14 mouse cellular contexts compared by ENCODE assay signal in genomic region chr4:150495568-150495967, GRCm38 (mm10).
DNase-seq lines count a peak whose midpoint lies in the region; ATAC-seq and TF ChIP-seq lines count a peak whose summit lies in the region.
"Had no signal": no experiment of that assay in that cellular context is flagged by ENCODE, and none has a peak within 500 bp of the region (broad histone marks: within the 10 kb centered on the region; RNA-seq: fewer than 3 reads in every experiment).

No protein-coding gene starts in this region.

- peak overlapping the region; percentile 33; the same call in 1 of the 2 replicates for H3K27ac ChIP-seq in midbrain, embryonic 14.5 days (replicated peaks; ENCODE audit: low read depth, low read length)
- H3K27ac ChIP-seq in midbrain, embryonic 10.5 days (replicated peaks) = no peak overlapping the region
- peak overlapping the region; percentile 71; the same call in 1 of the 2 replicates for H3K27ac ChIP-seq in heart, postnatal 0 days (ENCODE audit: low read depth)

- peak; percentile 21 for DNase-seq in gastrocnemius, postnatal 14 days
- DNase-seq in gastrocnemius, postnatal 4 days (ENCODE audit: low spot score in 2 of 2) = no peak
- peak; percentile 55 for DNase-seq in midbrain, embryonic 14.5 days
- DNase-seq in midbrain, embryonic 10.5 days (ENCODE audit: low spot score) = no peak
- DNase-seq in heart, postnatal 0 days (ENCODE audit: low spot score) = peak; percentile 39
- peak; percentile 55 for DNase-seq in telencephalon, adult 2 months (ENCODE audit: low read depth, low spot score)
- DNase-seq in spleen, postnatal 36 days (ENCODE audit: low spot score in 2 of 2) = no peak
- no peak for DNase-seq in neural tube, embryonic 10.5 days (ENCODE audit: extremely low spot score, low spot score)
- DNase-seq: cerebellum, adult 8-10 months; embryo, embryonic 11 days; kidney, adult 2 months; liver; lung, postnatal 14 days; right cerebral cortex, postnatal 25 days had no signal

- H3K9ac ChIP-seq in midbrain, embryonic 14.5 days (replicated peaks; ENCODE audit: low read length) = no peak overlapping the region
- no peak overlapping the region for H3K9ac ChIP-seq in heart, postnatal 0 days (replicated peaks; ENCODE audit: low read depth, low read length)

- no peak overlapping the region for H3K4me3 ChIP-seq in midbrain, embryonic 14.5 days (replicated peaks; ENCODE audit: low read depth, low read length)
- no peak overlapping the region for H3K4me3 ChIP-seq in midbrain, embryonic 10.5 days
- H3K4me3 ChIP-seq in heart, postnatal 0 days (ENCODE audit: low read depth, low read length) = no peak overlapping the region

- H3K36me3 ChIP-seq in midbrain, embryonic 14.5 days (ENCODE audit: control insufficient read depth, insufficient read depth, low read length) = 0 out of 2 replicates have a peak, but pooled peaks cover 3% of the 10 kb centered on the region
- H3K36me3 ChIP-seq in midbrain, embryonic 10.5 days = peaks cover 13% of the 10 kb centered on the region
- H3K36me3 ChIP-seq in heart, postnatal 0 days (replicated peaks; ENCODE audit: control insufficient read depth, insufficient read depth, low read length) = 0 out of 2 replicates have a peak, but pooled peaks cover 10% of the 10 kb centered on the region

- TF ChIP-seq CTCF in heart, postnatal 0 days (IDR thresholded peaks at IDR 0.05; ENCODE audit: low read depth) = no peak

- ATAC-seq in midbrain, embryonic 14.5 days (ENCODE audit: low FRiP score, low TSS enrichment) = no peak
- ATAC-seq in heart, postnatal 0 days (ENCODE audit: insufficient read depth, low read depth) = peak; percentile 24; the same call in 1 of the 2 replicates

- H3K9me3 ChIP-seq in midbrain, embryonic 14.5 days (ENCODE audit: control insufficient read depth, low read length) = no peaks in the 10 kb centered on the region
- H3K9me3 ChIP-seq in midbrain, embryonic 10.5 days (replicated peaks) = no peaks in the 10 kb centered on the region
- no peaks in the 10 kb centered on the region for H3K9me3 ChIP-seq in heart, postnatal 0 days (replicated peaks; ENCODE audit: control insufficient read depth, low read length)

- 0 out of 2 replicates have a peak, but pooled peaks cover 11% of the 10 kb centered on the region for H3K4me1 ChIP-seq in midbrain, embryonic 14.5 days (ENCODE audit: control insufficient read depth, insufficient read depth, low read length)
- peaks cover 13% of the 10 kb centered on the region for H3K4me1 ChIP-seq in midbrain, embryonic 10.5 days
- H3K4me1 ChIP-seq in heart, postnatal 0 days (ENCODE audit: control insufficient read depth, insufficient read depth) = peaks cover 11% of the 10 kb centered on the region

- H3K27me3 ChIP-seq in midbrain, embryonic 14.5 days (ENCODE audit: control insufficient read depth, insufficient read depth, low read length) = no peaks in the 10 kb centered on the region
- H3K27me3 ChIP-seq in midbrain, embryonic 10.5 days (ENCODE audit: low read depth, poor library complexity, severe bottlenecking) = no peaks in the 10 kb centered on the region
- no peaks in the 10 kb centered on the region for H3K27me3 ChIP-seq in heart, postnatal 0 days (ENCODE audit: control insufficient read depth, insufficient read depth, low read length)

- H3K4me2 ChIP-seq in midbrain, embryonic 14.5 days (ENCODE audit: low read length) = no peak overlapping the region
- H3K4me2 ChIP-seq in heart, postnatal 0 days (ENCODE audit: low read depth, low read length) = no peak overlapping the region

- 16% methylated on average over 2 of the region's 2 CpGs for WGBS in midbrain, embryonic 14.5 days
- 69% methylated on average over 2 of the region's 2 CpGs for WGBS in midbrain, embryonic 10.5 days
- 68% methylated on average over 2 of the region's 2 CpGs for WGBS in heart, postnatal 0 days

- intact Hi-C loops in gastrocnemius, postnatal 14 days (cut with DNase I; ENCODE audit: low total_unique reads) = loop anchor here (10.0 kb wide), 1 partner anchor 59 kb away; no protein-coding TSS in a partner anchor

- TF ChIP-seq EP300 in heart, postnatal 0 days (IDR thresholded peaks at IDR 0.05; ENCODE audit: low read depth) = no peak

Comparison
In these comparisons a context has a peak if more than half of its experiments do, and no peak if none do; other contexts are left out.
1. DNase-seq: peak in gastrocnemius, postnatal 14 days (single experiment), midbrain, embryonic 14.5 days (single experiment), heart, postnatal 0 days (single experiment) and telencephalon, adult 2 months (single experiment); none in gastrocnemius, postnatal 4 days (0 of 2), midbrain, embryonic 10.5 days (single experiment), spleen, postnatal 36 days (0 of 2) and neural tube, embryonic 10.5 days (single experiment).